Mouse (Mus musculus) lung, embryonic 15.5 days (tissue): ENCODE data around the gene Nol11. TPM values are rescaled to one million over a fixed set of nuclear protein-coding genes. Genes with fewer than 3 reads are reported as not detected.
"Not testable (repeated sequence)": the region's sequence is repeated elsewhere in the genome, so short reads cannot be mapped to it uniquely, and the experiment has no call there.

Experiments used
- ATAC-seq: fragments of 200-750 bp; cut with Nextera tagmentation; 2 replicates; pipeline ENCODE4 v1.8.0; 2017; ENCODE audit warnings: moderate number of reproducible peaks, borderline replicate concordance; ENCODE audit not compliant: low FRiP score, low TSS enrichment; ENCODE audit errors: extremely low read depth
- H3K27ac ChIP-seq: fragments of 300-500 bp; sonication (generic); 2 replicates; pipeline ENCODE4 v1.5.1; 2015; ENCODE audit warnings: moderate library complexity, mild to moderate bottlenecking, inconsistent platforms
- H3K27me3 ChIP-seq: fragments of 300-500 bp; sonication (generic); 2 replicates; pipeline ENCODE4 v1.6.1; 2015; ENCODE audit warnings: inconsistent platforms
- H3K36me3 ChIP-seq: fragments of 300-500 bp; sonication (generic); 2 replicates; pipeline ENCODE4 v1.6.1; 2015; ENCODE audit warnings: inconsistent platforms
- H3K4me1 ChIP-seq: fragments of 300-500 bp; sonication (generic); 2 replicates; pipeline ENCODE4 v1.6.1; 2015; ENCODE audit warnings: inconsistent platforms
- H3K4me2 ChIP-seq: fragments of 300-500 bp; sonication (generic); 2 replicates; pipeline ENCODE4 v1.6.1; 2015; ENCODE audit warnings: inconsistent platforms, mild to moderate bottlenecking, moderate library complexity
- H3K4me3 ChIP-seq: fragments of 300-500 bp; sonication (generic); 2 replicates; pipeline ENCODE4 v1.5.1; 2015; ENCODE audit warnings: mild to moderate bottlenecking, inconsistent platforms
- H3K9ac ChIP-seq: fragments of 300-500 bp; sonication (generic); 2 replicates; pipeline ENCODE4 v1.6.1; 2015; ENCODE audit warnings: inconsistent platforms
- H3K9me3 ChIP-seq: fragments of 300-500 bp; sonication (generic); 2 replicates; pipeline ENCODE4 v1.6.1; 2016; ENCODE audit warnings: inconsistent platforms
- WGBS: fragments of 180-500 bp; shearing (Covaris S2); methylation state at CpG from one replicate; pipeline ENCODE4 v1.1.7; 2015; 5-methylcytosine and 5-hydroxymethylcytosine counted together
- polyA plus RNA-seq: library from polyadenylated mRNA; unstranded; fragments of >200 nt; fragmentation: Nextera tagmentation; extraction: Ambion mirVana; gene quantifications from 2 replicates; pipeline ENCODE4 v1.2.1, GENCODE M21; 2015

Gene Nol11
- polyA plus RNA-seq, 1 experiment from 2014 or later: 55.6 TPM

- WGBS: 1% methylated on average over 18 of the region's 18 CpGs
- Histone ChIP-seq H3K27ac (peak overlapping the region; percentile 97), H3K9ac (peak overlapping the region; percentile 87), H3K27me3 (no peaks in the 10 kb centered on the region), H3K4me1 (peaks cover 25% of the 10 kb centered on the region), H3K36me3 (no peaks in the 10 kb centered on the region), H3K9me3 (no peaks in the 10 kb centered on the region), H3K4me2 (peak overlapping the region; percentile 73), H3K4me3 (peak overlapping the region; percentile 79)
- ATAC-seq: no peak
These were observed 58.9 kb downstream of the Nol11 start for GRCm38 (mm10) chr11:107130221-107130788.

- H3K4me2 ChIP-seq: peak overlapping the region; percentile 73
- H3K4me3 ChIP-seq: peak overlapping the region; percentile 79
- no peaks in the 10 kb centered on the region for H3K9me3 ChIP-seq
- 5% methylated on average over 2 of the region's 2 CpGs for WGBS
- H3K36me3 ChIP-seq: no peaks in the 10 kb centered on the region
- H3K27ac ChIP-seq: no peak overlapping the region
- H3K9ac ChIP-seq: peak overlapping the region; percentile 87
- ATAC-seq: no peak
- H3K4me1 ChIP-seq: peaks cover 31% of the 10 kb centered on the region
- H3K27me3 ChIP-seq: no peaks in the 10 kb centered on the region
These were observed 59.5 kb downstream of the Nol11 start for GRCm38 (mm10) chr11:107129641-107130040.

DNA sequence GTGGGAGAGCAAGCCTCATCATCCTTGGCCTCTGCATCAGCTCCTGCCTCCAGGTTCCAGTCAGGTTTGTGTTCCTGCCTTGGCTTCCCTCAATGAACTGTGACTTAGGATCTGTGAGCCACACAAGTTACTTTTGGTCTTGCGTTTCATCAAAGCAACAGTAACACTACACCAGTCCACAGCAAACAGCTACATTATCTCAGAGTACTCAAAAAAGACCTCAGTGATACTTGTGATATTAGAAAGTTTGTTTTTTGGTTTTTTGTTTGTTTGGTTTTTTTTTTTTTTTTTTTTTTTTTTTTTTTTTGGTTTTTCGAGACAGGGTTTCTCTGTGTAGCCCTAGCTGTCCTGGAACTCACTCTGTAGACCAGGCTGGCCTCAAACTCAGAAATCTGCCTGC lies 62.5 kb downstream of the Nol11 start:
- peaks cover 41% of the 10 kb centered on the region for H3K4me1 ChIP-seq
- H3K9ac ChIP-seq, H3K9me3 ChIP-seq, H3K36me3 ChIP-seq, H3K27ac ChIP-seq, ATAC-seq, H3K4me3 ChIP-seq, H3K27me3 ChIP-seq, H3K4me2 ChIP-seq: not testable (repeated sequence)
- 71% methylated on average over 2 of the region's 2 CpGs for WGBS

DNA sequence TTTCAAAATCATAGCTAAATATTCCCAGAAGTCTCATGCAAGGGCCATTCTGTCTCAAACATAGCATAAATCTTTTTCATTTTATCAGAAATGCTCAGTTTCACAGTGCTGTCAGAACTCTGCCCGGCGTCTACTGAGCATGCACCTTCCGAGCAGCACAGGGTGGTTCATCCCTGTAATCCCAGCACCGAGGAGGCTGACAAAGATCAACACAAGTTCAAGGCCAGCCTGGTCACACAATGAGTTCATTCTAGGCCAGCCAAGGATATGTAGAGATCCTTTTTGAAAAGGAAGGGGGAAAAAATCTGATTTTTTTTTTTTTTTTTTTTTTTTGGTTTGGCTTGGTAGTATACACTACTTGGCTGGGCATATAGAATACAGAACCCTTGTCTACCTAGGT lies 64.2 kb downstream of the Nol11 start:
- Histone ChIP-seq H3K27me3 (no peaks in the 10 kb centered on the region), H3K9me3 (no peaks in the 10 kb centered on the region), H3K9ac (no peak overlapping the region), H3K4me2 (peak overlapping the region; percentile 21; the same call in 1 of the 2 replicates), H3K4me1 (peaks cover 39% of the 10 kb centered on the region), H3K36me3 (no peaks in the 10 kb centered on the region), H3K27ac (no peak overlapping the region), H3K4me3 (no peak overlapping the region)
- WGBS: 68% methylated on average over 4 of the region's 4 CpGs
- no peak for ATAC-seq

DNA sequence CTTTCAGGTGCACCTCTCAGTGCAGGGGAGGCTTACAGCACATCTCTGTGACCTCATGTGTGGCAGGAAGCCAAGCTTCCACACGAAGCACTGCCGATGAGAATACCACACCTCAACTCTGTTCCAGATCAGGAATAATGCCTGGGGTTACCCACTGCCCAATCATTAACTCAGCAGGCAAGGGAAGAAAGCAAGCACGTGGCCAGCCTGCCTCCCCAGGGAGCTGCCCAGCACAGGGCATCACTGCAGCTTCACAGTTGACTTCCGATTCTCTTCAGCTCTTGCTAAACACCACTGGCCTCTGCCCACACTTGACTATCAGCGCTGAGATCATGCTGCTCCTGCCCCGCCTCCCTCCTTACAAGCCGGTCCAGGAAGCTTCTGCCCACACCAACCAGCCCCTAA lies 64.9 kb downstream of the Nol11 start:
- Histone ChIP-seq H3K4me2 (peak overlapping the region; percentile 21), H3K27ac (peak overlapping the region; percentile 27; the same call in 1 of the 2 replicates), H3K9me3 (no peaks in the 10 kb centered on the region), H3K27me3 (no peaks in the 10 kb centered on the region), H3K4me1 (peaks cover 32% of the 10 kb centered on the region), H3K36me3 (no peaks in the 10 kb centered on the region), H3K9ac (no peak overlapping the region), H3K4me3 (no peak overlapping the region)
- peak; percentile 69; the same call in 1 of the 2 replicates for ATAC-seq
- 15% methylated on average over 7 of the region's 7 CpGs for WGBS

DNA sequence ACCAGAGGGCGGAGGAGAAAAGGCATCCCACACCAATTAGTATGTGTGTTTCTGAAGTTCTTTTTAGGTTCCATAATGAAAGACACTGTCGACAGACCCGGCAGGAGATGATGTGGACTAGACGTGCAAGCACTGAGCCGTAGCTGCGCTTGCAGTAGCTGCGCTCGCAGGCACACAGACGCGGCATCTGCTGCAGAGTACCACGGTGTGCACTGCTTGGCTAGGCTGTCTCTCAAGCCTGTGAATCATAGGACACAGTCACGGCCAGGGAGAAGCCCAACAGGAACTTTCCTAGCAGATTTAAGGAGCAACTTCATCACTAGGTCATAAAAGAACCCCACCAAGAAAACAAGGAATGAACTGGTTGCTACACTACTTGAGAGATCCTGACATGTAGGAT lies 71.4 kb downstream of the Nol11 start:
- Histone ChIP-seq H3K27ac (no peak overlapping the region), H3K27me3 (no peaks in the 10 kb centered on the region), H3K4me3 (no peak overlapping the region), H3K4me1 (peaks cover 32% of the 10 kb centered on the region), H3K9ac (no peak overlapping the region), H3K9me3 (no peaks in the 10 kb centered on the region), H3K4me2 (no peak overlapping the region), H3K36me3 (no peaks in the 10 kb centered on the region)
- ATAC-seq: no peak
- 81% methylated on average over 12 of the region's 12 CpGs for WGBS

Other genes with a start within 250 kb of the Nol11 start
- 534 and 547 TPM in 2 replicates for gene Kpna2, start 189.8 kb downstream of the Nol11 start, polyA plus RNA-seq
- 8.8 and 10.0 TPM in 2 replicates for gene 1810010H24Rik, start 163.7 kb downstream of the Nol11 start, polyA plus RNA-seq
- gene Bptf, start 57.3 kb downstream of the Nol11 start, polyA plus RNA-seq: 28.6 and 30.1 TPM in 2 replicates